Mouse (Mus musculus) heart, adult 11 months (tissue): ENCODE data around the gene Dxo.

ENCODE experiments used
- DNase-seq: peaks from one replicate; pipeline ENCODE4 v3.0.0; 2022

The Dxo gene

DNA sequence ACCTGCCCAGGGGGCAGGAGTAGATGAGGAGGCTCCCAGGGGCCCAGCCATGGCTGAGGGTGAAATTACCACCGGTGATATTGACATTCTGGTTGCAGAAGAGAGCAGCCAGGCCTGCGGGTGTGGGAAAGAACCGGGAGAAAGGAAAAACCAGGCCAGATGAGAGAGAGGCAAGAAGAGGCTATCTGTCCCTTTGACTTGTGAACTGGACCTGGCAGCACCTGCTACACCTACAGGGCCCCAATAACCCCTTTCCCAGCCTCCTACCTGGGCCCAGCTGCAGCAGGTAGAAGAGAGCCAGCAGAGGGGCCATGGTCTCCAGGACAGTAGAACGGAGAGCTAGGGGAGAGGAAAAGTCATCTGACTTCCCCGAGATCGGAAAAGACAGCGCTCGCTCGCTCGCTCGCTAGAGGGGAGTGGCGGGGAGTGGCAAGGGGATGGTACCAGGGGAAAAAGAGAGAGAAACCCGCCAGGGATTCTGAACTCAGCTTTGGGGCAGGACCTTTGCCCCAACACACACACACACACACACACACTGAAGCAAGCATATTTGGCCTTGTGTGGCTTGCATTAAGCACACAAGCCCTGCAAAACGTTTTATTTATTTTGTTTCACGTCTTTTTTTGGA lies 45.0 kb downstream of the Dxo start, which contains the start of gene Gm20547:
Gm20547 (minus strand) TSS at position 360 of the 628 bp plus-strand sequence.
- no peak for DNase-seq

- no peak for DNase-seq
Observed at GRCm38 (mm10) chr17:34883332-34883731, 46.5 kb downstream of the Dxo start.

GRCm38 (mm10) chr17:34884704-34885103 lies 47.9 kb downstream of the Dxo start:
- DNase-seq: no peak

- DNase-seq: no peak
Observed at GRCm38 (mm10) chr17:34885615-34886014, 48.8 kb downstream of the Dxo start.

GRCm38 (mm10) chr17:34887942-34888341 lies 51.1 kb downstream of the Dxo start:
- DNase-seq: no peak
